Mouse (Mus musculus): ENCODE results near the gene Dzip3. TPM values are rescaled to one million over a fixed set of nuclear protein-coding genes. Genes with fewer than 3 reads are reported as not detected.

The Dzip3 gene
- total RNA-seq, 2 experiments from 2014 or later: 5.1 to 5.2 TPM

GRCm38 (mm10) chr16:48890733-48891132 lies 103.2 kb downstream of the Dzip3 start:
- no peak for DNase-seq
- intact Hi-C loops (cut with DNase I; ENCODE audit: low total_unique reads): no loop called here

Other genes with a start within 250 kb of the Dzip3 start
- not detected for gene Trat1, start 222.1 kb downstream of the Dzip3 start, total RNA-seq (2021)
- not detected for gene Retnlb, start 177.3 kb downstream of the Dzip3 start, total RNA-seq (2021)
- gene Retnla, start 151.6 kb downstream of the Dzip3 start, total RNA-seq (2021): 1 to 10 TPM; 2.8 to 5.6 TPM
- not detected for gene Retnlg, start 121.5 kb downstream of the Dzip3 start, total RNA-seq (2021)
- 1 to 10 TPM; 2.1 to 2.4 TPM for gene Cip2a, start within 50 bp of the Dzip3 start, total RNA-seq (2021)
- not detected for gene Myh15, start 63.3 kb upstream of the Dzip3 start, total RNA-seq (2021)